Mouse (Mus musculus) macrophage (primary cell): ENCODE results near the gene Riiad1. TPM values are rescaled to one million over a fixed set of nuclear protein-coding genes. Genes with fewer than 3 reads are reported as not detected.

Source experiments
- H3K27ac ChIP-seq: fragments of 350-480 bp; formaldehyde crosslinking; 2 replicates; pipeline ENCODE4 v1.9.0; 2021
- H3K36me3 ChIP-seq: fragments of 350-480 bp; formaldehyde crosslinking; 2 replicates; pipeline ENCODE4 v1.9.0; 2021; ENCODE audit errors: inconsistent target
- H3K4me3 ChIP-seq: fragments of 350-480 bp; formaldehyde crosslinking; 2 replicates; pipeline ENCODE4 v1.9.0; 2021; ENCODE audit errors: inconsistent target
- H3K79me2 ChIP-seq: fragments of 350-480 bp; formaldehyde crosslinking; 2 replicates; pipeline ENCODE4 v1.9.0; 2021; ENCODE audit errors: inconsistent target
- WGBS: methylation state at CpG from one replicate; pipeline ENCODE4 v1.1.7; 2026; ENCODE audit warnings: inconsistent platforms; ENCODE audit not compliant: missing documents; 5-methylcytosine and 5-hydroxymethylcytosine counted together
- polyA plus RNA-seq: library from polyadenylated mRNA; stranded (reverse); fragments of 250-400 nt; gene quantifications from 3 replicates; pipeline ENCODE4 v1.2.4, GENCODE M21; 2018; ENCODE audit warnings: inconsistent platforms

Gene Riiad1
- polyA plus RNA-seq, 1 experiment from 2014 or later, result 1.3 TPM

DNA sequence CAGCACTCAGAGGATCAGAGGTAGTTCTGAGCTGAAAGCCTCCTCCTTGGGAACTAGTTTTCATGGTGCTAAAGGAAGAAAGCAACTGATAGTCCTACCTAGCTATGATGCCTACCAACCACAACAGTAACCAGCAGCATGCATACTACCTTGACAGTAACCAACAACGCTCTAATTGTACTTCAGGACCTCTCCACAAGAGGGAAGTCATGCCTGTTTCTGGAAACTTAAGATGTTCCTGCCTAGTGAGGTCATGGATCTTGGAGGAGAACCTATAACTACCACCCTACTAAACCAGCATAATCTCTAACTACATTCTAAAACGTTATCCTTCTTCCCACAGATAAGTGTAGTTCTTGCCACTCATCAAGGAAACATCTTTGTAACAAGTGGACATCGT lies 39.0 kb downstream of the Riiad1 start:
- H3K36me3 ChIP-seq, result peaks cover 11% of the 10 kb centered on the region; the same call in 1 of the 2 replicates
- peaks cover 16% of the 10 kb centered on the region for H3K79me2 ChIP-seq
- no peak overlapping the region for H3K27ac ChIP-seq
- WGBS, result 58% methylated on average over 3 of the region's 3 CpGs
- no peak overlapping the region for H3K4me3 ChIP-seq

- Histone ChIP-seq H3K27ac (no peak overlapping the region), H3K79me2 (no peaks in the 10 kb centered on the region), H3K36me3 (no peaks in the 10 kb centered on the region), H3K4me3 (no peak overlapping the region)
- WGBS, result 92% methylated on average over 9 of the region's 9 CpGs
Observed at GRCm38 (mm10) chr3:94436420-94436819, 43.7 kb downstream of the Riiad1 start.

DNA sequence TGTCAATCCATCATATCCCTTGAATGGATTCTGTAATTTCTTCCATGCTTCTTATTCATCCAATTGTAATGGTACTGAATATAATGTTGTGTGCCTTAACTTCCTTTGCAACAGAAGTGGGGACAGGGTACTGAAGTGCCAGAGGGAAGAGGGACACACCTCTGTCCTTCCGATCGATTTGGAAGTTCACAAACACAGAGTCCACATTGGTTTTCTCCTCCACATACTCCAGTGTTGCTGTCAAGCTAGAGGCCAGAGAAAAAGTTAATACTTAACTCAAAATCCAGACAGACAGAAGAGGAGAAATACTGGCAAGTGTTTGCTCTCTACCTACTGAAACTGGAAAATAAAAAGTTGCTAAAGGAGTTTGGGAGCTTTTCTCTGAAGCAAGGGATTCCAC lies 45.8 kb downstream of the Riiad1 start:
- WGBS, result 92% methylated on average over 2 of the region's 2 CpGs
- Histone ChIP-seq H3K4me3 (no peak overlapping the region), H3K27ac (no peak overlapping the region), H3K79me2 (no peaks in the 10 kb centered on the region), H3K36me3 (no peaks in the 10 kb centered on the region)

DNA sequence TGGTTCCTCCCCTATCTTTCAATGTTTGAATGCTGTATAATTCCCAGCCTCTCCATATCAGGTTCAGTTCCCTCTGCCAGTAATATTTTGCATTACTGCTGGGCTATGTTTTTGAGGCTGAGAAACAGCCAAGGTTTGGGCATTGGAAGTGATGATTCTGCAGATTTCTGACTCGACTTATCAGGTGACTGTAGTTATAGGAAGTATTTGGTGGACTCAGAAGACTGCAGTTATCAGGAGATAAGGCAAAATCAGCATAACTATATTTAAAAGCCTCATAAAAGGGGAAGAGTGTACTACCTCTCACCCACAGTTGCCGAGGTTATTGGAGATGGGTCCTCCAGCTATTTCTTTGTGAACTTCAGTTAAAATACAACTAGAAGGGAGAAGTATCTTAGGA lies 49.2 kb downstream of the Riiad1 start:
- WGBS, result 12% methylated on average over 2 of the region's 2 CpGs
- H3K36me3 ChIP-seq, result no peaks in the 10 kb centered on the region
- no peaks in the 10 kb centered on the region for H3K79me2 ChIP-seq
- no peak overlapping the region for H3K27ac ChIP-seq
- no peak overlapping the region for H3K4me3 ChIP-seq

Other genes with a start within 250 kb of the Riiad1 start
- gene Gm4778, start 216.3 kb downstream of the Riiad1 start, polyA plus RNA-seq, result not detected in 3 replicates
- 1.5 to 3.5 TPM (median 2.9 TPM) in 3 replicates for gene Them4, start 170.3 kb downstream of the Riiad1 start, polyA plus RNA-seq
- not detected in 3 replicates for gene Them5, start 138.2 kb downstream of the Riiad1 start, polyA plus RNA-seq
- gene C2cd4d, start 117.9 kb downstream of the Riiad1 start, polyA plus RNA-seq, result not detected in 3 replicates
- gene Rorc, start 107.5 kb downstream of the Riiad1 start, polyA plus RNA-seq, result not detected in 3 replicates
- gene Lingo4, start 81.8 kb downstream of the Riiad1 start, polyA plus RNA-seq, result not detected in 3 replicates
- 4.4 to 16.0 TPM (median 13.0 TPM) in 3 replicates for gene Tdrkh, start 67.1 kb downstream of the Riiad1 start, polyA plus RNA-seq
- 32.0 to 39.7 TPM (median 33.5 TPM) in 3 replicates for gene Mrpl9, start 37.0 kb downstream of the Riiad1 start, polyA plus RNA-seq
- not detected in 3 replicates for gene Oaz3, start 36.4 kb downstream of the Riiad1 start, polyA plus RNA-seq
- not detected in 3 replicates for gene Celf3, start 2.0 kb downstream of the Riiad1 start, polyA plus RNA-seq
- 54.8 to 74.9 TPM (median 55.4 TPM) in 3 replicates for gene Snx27, start 102.4 kb upstream of the Riiad1 start, polyA plus RNA-seq
- gene Gm10972, start 162.8 kb upstream of the Riiad1 start, polyA plus RNA-seq, result not detected in 3 replicates
- 5.4 to 10.7 TPM (median 9.0 TPM) in 3 replicates for gene Tuft1, start 178.5 kb upstream of the Riiad1 start, polyA plus RNA-seq
- gene Selenbp2, start 213.2 kb upstream of the Riiad1 start, polyA plus RNA-seq, result 0.93 to 2.1 TPM (median 1.4 TPM) in 3 replicates